Mouse (Mus musculus): ENCODE measurements around the gene Rassf4. TPM values are rescaled to one million over a fixed set of nuclear protein-coding genes. Genes with fewer than 3 reads are reported as not detected.

Rassf4 gene
- polyA plus RNA-seq, 1 experiment from 2014 or later: 30.8 TPM

- 85% methylated on average over 7 of the region's 7 CpGs for WGBS
- Histone ChIP-seq H3K9ac (ENCODE audit: low read depth, low read length) (no peak overlapping the region), H3K36me3 (ENCODE audit: control insufficient read depth, insufficient read depth, low read length) (no peaks in the 10 kb centered on the region; the same call in 1 of the 2 replicates), H3K4me2 (ENCODE audit: low read length) (no peak overlapping the region), H3K27me3 (replicated peaks; ENCODE audit: control insufficient read depth, insufficient read depth, low read length) (no peaks in the 10 kb centered on the region), H3K4me3 (ENCODE audit: low read length) (no peak overlapping the region), H3K27ac (ENCODE audit: low read depth, low read length) (no peak overlapping the region), H3K4me1 (ENCODE audit: control insufficient read depth, insufficient read depth, low read depth, low read length) (peaks cover 3% of the 10 kb centered on the region), H3K9me3 (ENCODE audit: control insufficient read depth, low read length) (no peaks in the 10 kb centered on the region)
- no peak for ATAC-seq
These were observed 23.9 kb downstream of the Rassf4 start for GRCm38 (mm10) chr6:116649811-116650210.

- Histone ChIP-seq H3K4me3 (ENCODE audit: low read length) (no peak overlapping the region), H3K9me3 (ENCODE audit: control insufficient read depth, low read length) (no peaks in the 10 kb centered on the region), H3K4me2 (ENCODE audit: low read length) (no peak overlapping the region), H3K4me1 (ENCODE audit: control insufficient read depth, insufficient read depth, low read depth, low read length) (peaks cover 3% of the 10 kb centered on the region), H3K36me3 (ENCODE audit: control insufficient read depth, insufficient read depth, low read length) (no peaks in the 10 kb centered on the region; the same call in 1 of the 2 replicates), H3K9ac (ENCODE audit: low read depth, low read length) (no peak overlapping the region), H3K27me3 (replicated peaks; ENCODE audit: control insufficient read depth, insufficient read depth, low read length) (no peaks in the 10 kb centered on the region), H3K27ac (ENCODE audit: low read depth, low read length) (no peak overlapping the region)
- no peak; the same call in 1 of the 2 replicates for ATAC-seq
- WGBS: 83% methylated on average over 12 of the region's 12 CpGs
These were observed 26.0 kb downstream of the Rassf4 start for GRCm38 (mm10) chr6:116647763-116648162.

- Histone ChIP-seq H3K4me1 (ENCODE audit: control insufficient read depth, insufficient read depth, low read depth, low read length) (no peaks in the 10 kb centered on the region), H3K9ac (ENCODE audit: low read depth, low read length) (no peak overlapping the region), H3K4me3 (ENCODE audit: low read length) (no peak overlapping the region), H3K36me3 (ENCODE audit: control insufficient read depth, insufficient read depth, low read length) (no peaks in the 10 kb centered on the region; the same call in 1 of the 2 replicates), H3K27ac (ENCODE audit: low read depth, low read length) (no peak overlapping the region), H3K4me2 (ENCODE audit: low read length) (no peak overlapping the region), H3K9me3 (ENCODE audit: control insufficient read depth, low read length) (no peaks in the 10 kb centered on the region), H3K27me3 (replicated peaks; ENCODE audit: control insufficient read depth, insufficient read depth, low read length) (no peaks in the 10 kb centered on the region)
- ATAC-seq: no peak; the same call in 1 of the 2 replicates
- 71% methylated on average over 3 of the region's 3 CpGs for WGBS
These were observed 29.4 kb downstream of the Rassf4 start for GRCm38 (mm10) chr6:116644335-116644734.

- Histone ChIP-seq H3K4me2 (ENCODE audit: low read length) (no peak overlapping the region), H3K9ac (ENCODE audit: low read depth, low read length) (no peak overlapping the region), H3K4me1 (ENCODE audit: control insufficient read depth, insufficient read depth, low read depth, low read length) (no peaks in the 10 kb centered on the region), H3K9me3 (ENCODE audit: control insufficient read depth, low read length) (no peaks in the 10 kb centered on the region), H3K4me3 (ENCODE audit: low read length) (no peak overlapping the region), H3K27ac (ENCODE audit: low read depth, low read length) (no peak overlapping the region), H3K36me3 (ENCODE audit: control insufficient read depth, insufficient read depth, low read length) (no peaks in the 10 kb centered on the region; the same call in 1 of the 2 replicates), H3K27me3 (replicated peaks; ENCODE audit: control insufficient read depth, insufficient read depth, low read length) (no peaks in the 10 kb centered on the region)
- ATAC-seq: no peak
- WGBS: 58% methylated on average over 4 of the region's 4 CpGs
These were observed 29.9 kb downstream of the Rassf4 start for GRCm38 (mm10) chr6:116643881-116644280.

- no peak for ATAC-seq
- no peak overlapping the region for H3K4me3 ChIP-seq (ENCODE audit: low read length)
- H3K36me3 ChIP-seq (ENCODE audit: control insufficient read depth, insufficient read depth, low read length): no peaks in the 10 kb centered on the region; the same call in 1 of the 2 replicates
- H3K4me2 ChIP-seq (ENCODE audit: low read length): no peak overlapping the region
- H3K9ac ChIP-seq (ENCODE audit: low read depth, low read length): no peak overlapping the region
- no peak overlapping the region for H3K27ac ChIP-seq (ENCODE audit: low read depth, low read length)
- no peaks in the 10 kb centered on the region for H3K27me3 ChIP-seq (replicated peaks; ENCODE audit: control insufficient read depth, insufficient read depth, low read length)
- H3K9me3 ChIP-seq (ENCODE audit: control insufficient read depth, low read length): no peaks in the 10 kb centered on the region
- whole genome bisulfite sequencing: 89% methylated on average over 11 of the region's 11 CpGs
- H3K4me1 ChIP-seq (ENCODE audit: control insufficient read depth, insufficient read depth, low read depth, low read length): no peaks in the 10 kb centered on the region
These were observed 30.8 kb downstream of the Rassf4 start for GRCm38 (mm10) chr6:116642942-116643341.

GRCm38 (mm10) chr6:116639663-116640062 is 34.1 kb downstream of the Rassf4 start:
- WGBS: 65% methylated on average over 2 of the region's 2 CpGs
- Histone ChIP-seq H3K9me3 (ENCODE audit: control insufficient read depth, low read length) (no peaks in the 10 kb centered on the region), H3K27me3 (replicated peaks; ENCODE audit: control insufficient read depth, insufficient read depth, low read length) (no peaks in the 10 kb centered on the region), H3K9ac (ENCODE audit: low read depth, low read length) (no peak overlapping the region), H3K27ac (ENCODE audit: low read depth, low read length) (no peak overlapping the region), H3K4me3 (ENCODE audit: low read length) (no peak overlapping the region), H3K36me3 (ENCODE audit: control insufficient read depth, insufficient read depth, low read length) (no peaks in the 10 kb centered on the region; the same call in 1 of the 2 replicates), H3K4me1 (ENCODE audit: control insufficient read depth, insufficient read depth, low read depth, low read length) (no peaks in the 10 kb centered on the region), H3K4me2 (ENCODE audit: low read length) (no peak overlapping the region)
- ATAC-seq: no peak

GRCm38 (mm10) chr6:116638871-116639270 is 34.9 kb downstream of the Rassf4 start:
- no peak overlapping the region for H3K4me2 ChIP-seq (ENCODE audit: low read length)
- no peak for ATAC-seq
- no peaks in the 10 kb centered on the region for H3K4me1 ChIP-seq (ENCODE audit: control insufficient read depth, insufficient read depth, low read depth, low read length)
- H3K27ac ChIP-seq (ENCODE audit: low read depth, low read length): no peak overlapping the region
- H3K27me3 ChIP-seq (replicated peaks; ENCODE audit: control insufficient read depth, insufficient read depth, low read length): no peaks in the 10 kb centered on the region
- no peaks in the 10 kb centered on the region for H3K36me3 ChIP-seq (ENCODE audit: control insufficient read depth, insufficient read depth, low read length)
- H3K4me3 ChIP-seq (ENCODE audit: low read length): no peak overlapping the region
- H3K9ac ChIP-seq (ENCODE audit: low read depth, low read length): no peak overlapping the region
- WGBS: 84% methylated on average over 2 of the region's 2 CpGs
- no peaks in the 10 kb centered on the region for H3K9me3 ChIP-seq (ENCODE audit: control insufficient read depth, low read length)

GRCm38 (mm10) chr6:116637496-116637895 is 36.3 kb downstream of the Rassf4 start:
- H3K4me2 ChIP-seq (ENCODE audit: low read length): no peak overlapping the region
- no peaks in the 10 kb centered on the region for H3K27me3 ChIP-seq (replicated peaks; ENCODE audit: control insufficient read depth, insufficient read depth, low read length)
- no peak for ATAC-seq
- no peak overlapping the region for H3K9ac ChIP-seq (ENCODE audit: low read depth, low read length)
- no peak overlapping the region for H3K4me3 ChIP-seq (ENCODE audit: low read length)
- 94% methylated on average over 5 of the region's 5 CpGs for WGBS
- H3K4me1 ChIP-seq (ENCODE audit: control insufficient read depth, insufficient read depth, low read depth, low read length): no peaks in the 10 kb centered on the region
- H3K36me3 ChIP-seq (ENCODE audit: control insufficient read depth, insufficient read depth, low read length): no peaks in the 10 kb centered on the region
- H3K9me3 ChIP-seq (ENCODE audit: control insufficient read depth, low read length): no peaks in the 10 kb centered on the region
- no peak overlapping the region for H3K27ac ChIP-seq (ENCODE audit: low read depth, low read length)

GRCm38 (mm10) chr6:116636581-116637235 is 37.0 kb downstream of the Rassf4 start:
- ATAC-seq: no peak
- WGBS: 88% methylated on average over 9 of the region's 9 CpGs

More at GRCm38 (mm10) chr6:116636581-116637235, 37.0 kb downstream of the Rassf4 start:
- Histone ChIP-seq H3K4me2 (ENCODE audit: low read length) (no peak overlapping the region), H3K9ac (ENCODE audit: low read depth, low read length) (no peak overlapping the region), H3K27me3 (replicated peaks; ENCODE audit: control insufficient read depth, insufficient read depth, low read length) (no peaks in the 10 kb centered on the region), H3K9me3 (ENCODE audit: control insufficient read depth, low read length) (no peaks in the 10 kb centered on the region), H3K4me1 (ENCODE audit: control insufficient read depth, insufficient read depth, low read depth, low read length) (no peaks in the 10 kb centered on the region), H3K4me3 (ENCODE audit: low read length) (no peak overlapping the region), H3K36me3 (ENCODE audit: control insufficient read depth, insufficient read depth, low read length) (no peaks in the 10 kb centered on the region), H3K27ac (ENCODE audit: low read depth, low read length) (no peak overlapping the region)
